Mouse (Mus musculus) brown adipose tissue, adult 24 weeks (tissue): Measurements from ENCODE around the gene Nol4l. TPM values are rescaled to one million over a fixed set of nuclear protein-coding genes. Genes with fewer than 3 reads are reported as not detected.

Source experiments
- H3K27ac ChIP-seq: fragments of 200-500 bp; replicated peaks from 2 replicates; pipeline ENCODE4 v1.5.1; 2012; ENCODE audit warnings: low read depth, mild to moderate bottlenecking, low read length
- H3K4me1 ChIP-seq: fragments of 200-500 bp; 2 replicates; pipeline ENCODE4 v1.6.1; 2012; ENCODE audit warnings: low read length, mixed read lengths; ENCODE audit not compliant: control insufficient read depth, insufficient read depth, insufficient read length
- H3K4me3 ChIP-seq: fragments of 200-500 bp; 2 replicates; pipeline ENCODE4 v1.5.1; 2012; ENCODE audit warnings: low read depth, mild to moderate bottlenecking, low read length, moderate library complexity; ENCODE audit not compliant: insufficient read depth
- polyA plus RNA-seq: library from polyadenylated mRNA; stranded (reverse); fragments of >200 nt; gene quantifications from 2 replicates; pipeline ENCODE4 v1.2.4, GENCODE M21; 2012; ENCODE audit not compliant: missing spikeins, insufficient read depth, insufficient read length

Nol4l gene
- polyA plus RNA-seq = 3.4 and 7.1 TPM in 2 replicates

DNA sequence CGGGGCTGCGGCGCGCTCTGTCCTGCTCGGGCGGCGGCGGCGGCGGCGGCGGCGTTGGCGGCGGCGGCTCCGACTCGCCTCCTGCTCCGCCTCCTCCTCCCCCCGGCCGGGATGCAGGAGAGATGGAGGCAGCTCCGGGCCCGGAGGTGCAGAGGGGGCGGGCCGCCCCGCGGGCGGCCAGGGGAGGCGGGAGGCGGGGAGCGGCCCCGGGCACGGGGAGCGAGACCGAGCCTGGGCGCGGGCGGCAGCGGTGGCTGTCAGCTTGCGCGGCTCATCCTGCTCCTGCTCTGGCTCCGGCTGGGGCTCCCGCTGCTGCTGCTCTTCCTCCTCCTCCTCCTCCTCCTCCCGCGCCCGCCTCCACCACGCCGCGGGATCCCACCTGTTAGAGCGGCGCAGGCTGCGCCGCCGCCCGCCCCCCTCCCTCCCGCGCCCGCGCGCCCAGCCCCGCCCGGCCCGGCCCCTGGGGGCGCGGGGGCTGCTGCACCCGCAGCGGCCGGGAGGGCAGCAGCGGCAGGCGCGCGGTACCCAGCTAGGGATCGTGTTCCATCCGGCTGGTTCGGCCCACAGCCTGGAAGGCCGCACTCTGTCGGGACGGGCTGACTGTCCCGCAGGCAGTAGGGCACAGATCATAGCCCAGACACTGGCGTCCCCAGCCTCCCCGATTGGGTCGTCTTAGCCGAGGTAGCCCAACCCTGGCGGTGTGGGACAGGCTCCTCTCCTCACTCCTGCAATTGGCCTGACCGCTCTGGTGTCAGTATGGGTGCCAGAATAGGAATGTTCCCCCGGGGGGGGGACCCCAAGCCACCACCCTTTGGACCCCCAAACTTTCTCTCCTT is at the start of gene Nol4l:
Nol4l (minus strand) TSS at position 41 of the 836 bp plus-strand sequence.
- no peaks in the 10 kb centered on the region; the same call in 1 of the 2 replicates for H3K4me1 ChIP-seq
- H3K27ac ChIP-seq = no peak within 1 kb of the TSS
- H3K4me3 ChIP-seq = peak within 1 kb of the TSS; percentile 83

DNA sequence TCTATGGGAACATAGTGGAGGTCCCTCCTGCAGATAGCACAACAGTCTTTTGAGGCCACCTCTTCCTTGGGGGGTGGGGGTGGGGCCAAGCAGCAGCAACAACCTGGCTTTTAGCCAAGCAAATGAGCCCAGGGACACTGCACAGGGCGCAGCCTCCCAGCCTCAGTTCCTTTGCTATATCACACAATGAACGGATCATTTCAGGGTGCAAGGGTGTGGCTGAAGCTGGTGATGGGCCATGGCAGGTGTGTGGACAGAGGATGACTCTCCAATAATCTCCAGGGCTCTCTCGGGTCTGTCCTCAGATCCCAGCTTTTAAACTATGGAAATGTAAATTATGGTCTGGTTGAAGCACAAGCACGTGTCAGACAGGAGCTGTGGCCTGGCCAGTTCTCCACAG is 47.4 kb upstream of the Nol4l start:
- H3K4me3 ChIP-seq = no peak overlapping the region
- H3K27ac ChIP-seq = no peak overlapping the region
- H3K4me1 ChIP-seq = no peaks in the 10 kb centered on the region

GRCm38 (mm10) chr2:153576150-153576549 is 46.4 kb upstream of the Nol4l start:
- H3K4me1 ChIP-seq = no peaks in the 10 kb centered on the region

GRCm38 (mm10) chr2:153575554-153575953 is 45.8 kb upstream of the Nol4l start:
- Histone ChIP-seq H3K4me1 (no peaks in the 10 kb centered on the region), H3K27ac (no peak overlapping the region), H3K4me3 (no peak overlapping the region)

More at GRCm38 (mm10) chr2:153576150-153576549, 46.4 kb upstream of the Nol4l start:
- Histone ChIP-seq H3K4me3 (no peak overlapping the region), H3K27ac (no peak overlapping the region)

DNA sequence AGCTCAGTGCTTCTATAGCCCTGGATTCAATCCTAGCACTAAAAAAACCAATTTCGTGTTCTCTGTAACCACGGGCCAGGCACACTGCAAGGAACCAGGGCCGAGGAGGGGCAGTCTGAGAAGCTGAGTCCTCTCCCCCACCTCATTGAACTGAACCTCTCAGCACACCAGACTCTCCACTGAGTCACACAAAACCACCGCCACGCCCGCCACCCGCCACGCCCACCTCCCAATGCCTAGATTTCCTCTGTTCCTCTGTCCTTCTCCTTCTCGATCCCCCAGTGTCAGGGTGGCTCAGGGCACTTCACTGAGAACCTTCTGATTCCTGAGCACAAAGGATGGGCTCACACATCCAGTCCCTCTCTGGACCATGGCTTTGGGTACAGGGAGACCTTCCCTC is 43.3 kb upstream of the Nol4l start:
- H3K4me3 ChIP-seq = no peak overlapping the region
- H3K27ac ChIP-seq = no peak overlapping the region
- no peaks in the 10 kb centered on the region for H3K4me1 ChIP-seq

- Histone ChIP-seq H3K4me1 (no peaks in the 10 kb centered on the region), H3K27ac (no peak overlapping the region), H3K4me3 (no peak overlapping the region)
These were observed 38.8 kb upstream of the Nol4l start for GRCm38 (mm10) chr2:153568541-153568940.

DNA sequence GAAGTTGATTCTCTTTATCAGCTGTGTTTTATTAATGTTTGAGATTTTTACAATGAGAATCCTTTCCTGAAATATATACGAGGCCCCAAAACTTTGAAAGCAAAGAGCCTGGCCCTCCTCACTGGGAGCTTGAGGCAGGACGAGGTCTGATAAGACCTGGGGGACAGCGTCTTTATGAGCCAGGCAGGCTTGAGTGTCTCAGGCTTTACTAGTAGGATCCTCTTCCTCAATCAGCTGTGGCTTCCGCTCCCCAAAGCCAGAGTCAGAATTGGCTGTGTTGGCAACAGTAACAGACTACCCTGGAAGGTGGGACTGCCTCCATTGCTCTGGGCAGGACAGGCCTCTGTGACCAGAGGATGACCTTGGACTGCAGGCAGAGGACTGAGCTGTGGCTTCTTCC is 38.2 kb upstream of the Nol4l start:
- H3K27ac ChIP-seq = no peak overlapping the region
- no peak overlapping the region for H3K4me3 ChIP-seq
- H3K4me1 ChIP-seq = no peaks in the 10 kb centered on the region

DNA sequence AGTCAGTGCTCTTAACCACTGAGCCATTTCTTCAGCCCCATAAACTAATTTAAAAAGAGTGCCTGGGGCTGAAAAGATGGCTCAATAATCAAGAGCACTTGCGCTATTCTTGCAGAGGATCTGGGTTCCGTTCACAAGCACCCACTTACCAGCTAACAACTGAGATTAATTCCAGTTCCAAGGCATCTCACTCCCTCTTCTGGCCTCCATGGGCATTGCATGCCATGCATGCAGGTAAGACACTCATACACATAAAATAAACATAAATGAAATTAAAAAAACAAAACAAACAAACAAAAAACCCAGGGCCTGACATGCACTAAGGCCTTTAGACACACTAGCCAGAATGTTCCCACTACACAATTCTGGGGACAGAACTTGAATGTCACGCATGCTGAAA is 34.6 kb upstream of the Nol4l start:
- H3K4me3 ChIP-seq = no peak overlapping the region
- no peak overlapping the region for H3K27ac ChIP-seq
- H3K4me1 ChIP-seq = peaks cover 10% of the 10 kb centered on the region

DNA sequence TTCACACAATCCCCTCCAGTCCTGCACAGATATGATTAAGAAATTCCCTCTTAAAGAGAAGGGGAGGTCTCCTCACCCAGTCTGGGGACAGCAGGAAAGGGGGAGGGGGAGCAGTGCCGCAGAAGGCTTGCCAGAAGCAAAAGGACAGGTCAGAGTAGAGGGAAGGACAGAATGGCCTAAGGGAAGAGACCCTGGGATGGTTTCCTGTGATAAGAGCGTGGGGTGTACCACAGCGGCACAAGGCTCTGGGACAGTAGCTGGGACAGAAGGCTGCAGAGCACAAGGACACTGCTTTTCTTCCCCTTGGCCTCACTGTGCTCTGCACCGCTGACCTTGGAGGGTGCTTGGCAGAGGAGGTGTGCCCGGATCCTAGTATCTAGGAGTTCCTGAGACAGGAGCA is 31.8 kb upstream of the Nol4l start:
- Histone ChIP-seq H3K27ac (peak overlapping the region; percentile 46), H3K4me3 (no peak overlapping the region), H3K4me1 (peaks cover 10% of the 10 kb centered on the region)

- peak overlapping the region; percentile 46 for H3K27ac ChIP-seq
- H3K4me1 ChIP-seq = peaks cover 10% of the 10 kb centered on the region
- peak overlapping the region; percentile 9; the same call in 1 of the 2 replicates for H3K4me3 ChIP-seq
These were observed 31.1 kb upstream of the Nol4l start for GRCm38 (mm10) chr2:153560664-153561541.

- no peak overlapping the region for H3K27ac ChIP-seq
- H3K4me1 ChIP-seq = peaks cover 10% of the 10 kb centered on the region
- H3K4me3 ChIP-seq = no peak overlapping the region
These were observed 29.9 kb upstream of the Nol4l start for GRCm38 (mm10) chr2:153559613-153560152.

DNA sequence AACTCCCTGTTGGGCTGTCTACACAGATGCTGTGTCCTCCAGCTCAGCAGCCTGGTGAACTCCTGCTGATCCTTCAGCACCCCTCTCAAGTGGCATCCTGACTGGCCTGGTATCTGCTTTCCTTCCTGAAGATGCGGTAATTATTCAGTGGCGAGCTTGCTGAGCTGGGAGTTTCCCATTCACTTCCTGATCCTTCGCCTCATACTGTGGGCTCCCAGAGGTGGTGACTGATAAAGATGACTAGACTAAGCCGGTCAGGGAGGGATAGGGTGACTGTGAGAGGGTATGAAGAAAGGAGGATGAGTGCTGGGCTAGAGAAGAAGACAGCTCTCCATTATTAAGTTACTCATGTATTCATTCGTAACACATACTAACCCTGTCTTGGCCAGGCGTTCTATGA is 28.7 kb upstream of the Nol4l start:
- no peak overlapping the region for H3K4me3 ChIP-seq
- no peak overlapping the region for H3K27ac ChIP-seq
- H3K4me1 ChIP-seq = peaks cover 10% of the 10 kb centered on the region

DNA sequence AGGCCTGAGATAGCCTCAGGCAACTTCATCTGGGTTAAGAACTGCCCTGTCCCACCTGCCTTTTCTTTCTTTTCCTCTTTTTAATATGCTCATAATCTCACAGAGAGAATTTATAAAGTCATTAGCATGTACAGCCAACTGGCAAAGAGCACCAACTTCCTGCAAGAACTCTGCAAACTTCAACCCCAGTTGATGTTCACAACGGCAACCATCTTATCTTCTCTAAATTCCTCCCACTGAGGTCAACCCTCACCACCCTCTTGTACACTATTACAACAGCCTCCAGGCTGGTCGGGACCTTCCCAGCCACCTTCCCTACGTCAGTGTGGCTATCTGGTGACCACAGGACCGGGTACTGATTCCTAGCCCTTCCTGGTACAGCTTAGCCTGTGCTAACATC is 27.5 kb upstream of the Nol4l start:
- no peak overlapping the region for H3K4me3 ChIP-seq
- H3K4me1 ChIP-seq = peaks cover 7% of the 10 kb centered on the region
- H3K27ac ChIP-seq = no peak overlapping the region

- Histone ChIP-seq H3K27ac (no peak overlapping the region), H3K4me1 (no peaks in the 10 kb centered on the region; the same call in 1 of the 2 replicates), H3K4me3 (no peak overlapping the region)
These were observed 26.4 kb upstream of the Nol4l start for GRCm38 (mm10) chr2:153556208-153556607.

DNA sequence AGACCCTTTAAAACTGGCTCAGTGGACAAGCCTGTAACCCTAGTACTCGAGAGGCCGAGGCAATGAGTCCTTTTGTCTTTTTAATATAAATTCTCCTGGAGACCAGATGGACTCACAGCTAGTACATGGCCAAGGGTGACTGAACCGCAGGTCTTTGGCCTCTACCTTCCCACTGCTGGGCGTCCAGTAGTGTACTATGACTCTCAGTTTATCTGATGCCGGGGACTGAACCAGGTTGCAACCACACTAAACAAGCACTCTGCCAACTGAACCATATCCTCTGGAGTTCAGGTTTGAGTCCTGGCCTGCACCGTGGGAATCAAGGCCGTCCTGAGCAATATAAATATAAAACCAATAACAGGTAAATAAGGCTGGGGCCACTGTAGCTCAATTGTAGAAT is 24.8 kb upstream of the Nol4l start:
- Histone ChIP-seq H3K4me1 (peaks cover 3% of the 10 kb centered on the region; the same call in 1 of the 2 replicates), H3K4me3 (no peak overlapping the region), H3K27ac (no peak overlapping the region)
